10 mouse cellular contexts compared by ENCODE assay signal in the genomic region with DNA sequence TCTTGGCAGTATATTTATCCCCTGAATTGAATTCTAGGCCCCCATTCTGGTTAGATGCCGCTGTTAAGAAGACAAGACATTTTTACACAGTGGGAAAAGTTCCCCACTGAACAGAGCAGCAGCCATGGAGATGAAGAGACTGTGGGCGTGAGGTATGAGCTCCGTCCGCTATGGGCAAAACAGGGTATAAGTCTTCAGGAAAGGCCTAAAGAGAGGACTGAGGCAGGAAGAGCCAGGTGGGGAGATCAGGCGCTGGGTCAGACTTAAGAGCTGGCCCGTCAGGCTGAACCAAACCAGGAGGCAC.
DNase-seq lines count a peak whose midpoint lies in the region; ATAC-seq lines count a peak whose summit lies in the region.
"Had no signal": no experiment of that assay in that cellular context is flagged by ENCODE, and none has a peak within 500 bp of the region (broad histone marks: within the 10 kb centered on the region; RNA-seq: fewer than 3 reads in every experiment).

No protein-coding gene starts in this region.

- H3K4me1 ChIP-seq in lung, embryonic 16.5 days (replicated peaks; ENCODE audit: control insufficient read depth, insufficient read depth, low read length): peaks cover 18% of the 10 kb centered on the region
- peaks cover 16% of the 10 kb centered on the region; the same call in 1 of the 2 replicates for H3K4me1 ChIP-seq in forebrain, embryonic 16.5 days (replicated peaks; ENCODE audit: control insufficient read depth, insufficient read depth, low read length)
- H3K4me1 ChIP-seq in midbrain, embryonic 12.5 days: peaks cover 72% of the 10 kb centered on the region

- H3K9ac ChIP-seq in lung, embryonic 16.5 days (ENCODE audit: low read length): no peak overlapping the region
- H3K9ac ChIP-seq in forebrain, embryonic 16.5 days (replicated peaks; ENCODE audit: low read depth, low read length): no peak overlapping the region
- no peak overlapping the region for H3K9ac ChIP-seq in midbrain, embryonic 12.5 days (replicated peaks)
- H3K9ac ChIP-seq: liver, embryonic 14.5 days had no signal

- no peaks in the 10 kb centered on the region for H3K36me3 ChIP-seq in lung, embryonic 16.5 days (ENCODE audit: control insufficient read depth, insufficient read depth, low read length)
- H3K36me3 ChIP-seq in forebrain, embryonic 16.5 days (ENCODE audit: control insufficient read depth, insufficient read depth): no peaks in the 10 kb centered on the region
- peaks cover 8% of the 10 kb centered on the region; the same call in 1 of the 2 replicates for H3K36me3 ChIP-seq in midbrain, embryonic 12.5 days

- no peak overlapping the region for H3K4me3 ChIP-seq in lung, embryonic 16.5 days (ENCODE audit: low read length)
- no peak overlapping the region for H3K4me3 ChIP-seq in forebrain, embryonic 16.5 days (replicated peaks; ENCODE audit: low read length)
- no peak overlapping the region for H3K4me3 ChIP-seq in midbrain, embryonic 12.5 days
- H3K4me3 ChIP-seq: myocyte had no signal

- H3K27me3 ChIP-seq in lung, embryonic 16.5 days (ENCODE audit: control insufficient read depth, insufficient read depth, low read depth, low read length): no peaks in the 10 kb centered on the region
- no peaks in the 10 kb centered on the region for H3K27me3 ChIP-seq in forebrain, embryonic 16.5 days (replicated peaks; ENCODE audit: control insufficient read depth, insufficient read depth, low read length)
- H3K27me3 ChIP-seq in midbrain, embryonic 12.5 days: no peaks in the 10 kb centered on the region

- H3K9me3 ChIP-seq in lung, embryonic 16.5 days (ENCODE audit: control insufficient read depth, low read length): no peaks in the 10 kb centered on the region
- no peaks in the 10 kb centered on the region for H3K9me3 ChIP-seq in forebrain, embryonic 16.5 days (ENCODE audit: control insufficient read depth, low read length)
- no peaks in the 10 kb centered on the region for H3K9me3 ChIP-seq in midbrain, embryonic 12.5 days

- DNase-seq in lung, postnatal 36 days: no peak
- no peak for DNase-seq in adrenal gland, postnatal 10 days
- DNase-seq in frontal cortex, postnatal 10 days (ENCODE audit: low spot score in 2 of 2): no peak
- no peak for DNase-seq in ovary, postnatal 10 days (ENCODE audit: low spot score)
- DNase-seq: right cerebral cortex, postnatal 4 days had no signal

- ATAC-seq in lung, embryonic 16.5 days (ENCODE audit: low read depth): no peak
- peak; percentile 24; the same call in 1 of the 2 replicates for ATAC-seq in forebrain, embryonic 16.5 days
- peak; percentile 32; the same call in 1 of the 2 replicates for ATAC-seq in midbrain, embryonic 12.5 days (ENCODE audit: low FRiP score, low read depth)

- WGBS in lung, embryonic 16.5 days: 86% methylated on average over 6 of the region's 6 CpGs
- 37% methylated on average over 6 of the region's 6 CpGs for WGBS in forebrain, embryonic 16.5 days
- 46% methylated on average over 6 of the region's 6 CpGs for WGBS in midbrain, embryonic 12.5 days

- H3K27ac ChIP-seq in lung, embryonic 16.5 days (ENCODE audit: low read length): peak overlapping the region; percentile 73
- H3K27ac ChIP-seq in forebrain, embryonic 16.5 days (ENCODE audit: low read length): peak overlapping the region; percentile 29
- peak overlapping the region; percentile 83 for H3K27ac ChIP-seq in midbrain, embryonic 12.5 days (replicated peaks)
- H3K27ac ChIP-seq: liver, embryonic 14.5 days had no signal

- no peak overlapping the region for H3K4me2 ChIP-seq in lung, embryonic 16.5 days (ENCODE audit: low read depth, low read length)
- H3K4me2 ChIP-seq in forebrain, embryonic 16.5 days (ENCODE audit: low read length): no peak overlapping the region
- no peak overlapping the region for H3K4me2 ChIP-seq in midbrain, embryonic 12.5 days (replicated peaks)

Comparison
In these comparisons a context has a peak if more than half of its experiments do, and no peak if none do; other contexts are left out.
1. H3K27ac ChIP-seq: peak in every context shown above with its lines; median percentile 83 in midbrain, embryonic 12.5 days; 73 in lung, embryonic 16.5 days; 29 in forebrain, embryonic 16.5 days.